Mouse (Mus musculus) embryonic fibroblast, embryonic 13.5 days (primary cell): Measurements from ENCODE around the gene Alg2.

Source experiments
- CTCF ChIP-seq: IDR thresholded peaks from 2 replicates; pipeline ENCODE4 v1.5.1; 2011; ENCODE audit warnings: mild to moderate bottlenecking, control low read depth, low read length, moderate library complexity, borderline replicate concordance; ENCODE audit not compliant: insufficient read depth
- POLR2A ChIP-seq: IDR thresholded peaks from 2 replicates; pipeline ENCODE4 v1.6.1; 2011; ENCODE audit warnings: low read depth, mild to moderate bottlenecking, control low read depth, low read length, moderate library complexity

GRCm38 (mm10) chr4:47449116-47449515 lies 25.0 kb downstream of the Alg2 start:
- TF ChIP-seq CTCF (no peak), POLR2A (no peak)
